Mouse (Mus musculus) erythroblast, embryonic 14.5 days (primary cell): ENCODE measurements around the gene Cstad.

Experiments used
- GATA1 ChIP-seq: IDR thresholded peaks from 2 replicates; pipeline ENCODE4 v1.6.1; 2012; ENCODE audit warnings: low read length, inconsistent platforms, mixed read lengths
- TAL1 ChIP-seq: IDR thresholded peaks from 3 replicates; pipeline ENCODE4 v1.6.1; 2012; ENCODE audit warnings: low read length, inconsistent platforms, mixed read lengths

DNA sequence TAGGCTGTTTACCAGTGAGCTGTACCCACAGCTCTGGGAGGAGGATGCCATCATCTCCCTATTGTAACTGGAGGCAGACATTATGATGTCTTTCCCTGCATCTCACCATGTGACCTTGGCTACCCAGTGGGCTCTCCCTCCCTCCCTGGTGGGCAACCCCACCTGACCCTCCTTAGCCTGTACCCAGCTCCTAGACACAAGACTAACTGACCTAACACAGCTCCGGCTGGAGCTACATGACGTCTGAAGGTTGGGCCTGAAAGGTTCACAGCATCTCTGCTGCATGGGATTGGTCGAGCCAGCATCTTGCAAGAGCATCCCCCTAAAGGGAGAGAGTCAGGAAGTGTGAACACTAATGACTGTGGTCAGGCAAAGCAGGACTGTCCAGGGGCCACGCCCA, 35.0 kb downstream of the Cstad start:
- TF ChIP-seq TAL1 (no peak), GATA1 (no peak)
